ENCODE assay signal across 29 mouse cellular contexts in the genomic region with DNA sequence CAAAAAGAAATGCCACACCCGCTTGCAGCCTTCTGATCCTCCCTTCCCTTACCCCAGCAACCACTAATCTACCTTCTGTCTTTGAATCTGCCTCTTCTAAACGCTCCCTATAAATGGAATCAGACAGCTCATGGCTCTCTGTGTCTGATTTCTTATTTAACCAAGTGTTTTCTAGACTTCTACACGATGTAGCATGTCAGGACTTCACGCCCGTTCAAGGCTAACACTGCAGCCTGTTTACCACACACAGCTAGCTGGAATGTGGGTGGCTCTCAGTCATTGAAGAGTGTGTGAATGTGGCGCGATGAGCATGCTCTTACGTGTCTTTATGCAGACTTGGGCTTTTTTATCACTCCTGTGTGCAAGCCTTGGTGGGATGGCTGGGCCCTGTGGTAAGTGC. TPM values are rescaled to one million over a fixed set of nuclear protein-coding genes. Genes with fewer than 3 reads are reported as not detected.
DNase-seq lines count a peak whose midpoint lies in the region; ATAC-seq and TF ChIP-seq lines count a peak whose summit lies in the region.
"Had no signal": no experiment of that assay in that cellular context is flagged by ENCODE, and none has a peak within 500 bp of the region (broad histone marks: within the 10 kb centered on the region; RNA-seq: fewer than 3 reads in every experiment).

No protein-coding gene starts in this region.

- peak; percentile 4 for DNase-seq in embryonic facial prominence, embryonic 11.5 days (ENCODE audit: low spot score)
- no peak for DNase-seq in embryonic facial prominence, embryonic 10.5 days (ENCODE audit: low spot score)
- DNase-seq in urinary bladder, postnatal 4 days (ENCODE audit: low spot score in 2 of 2) = no peak
- DNase-seq in lung, postnatal 14 days = no peak
- no peak for DNase-seq in layer of hippocampus, adult 11-12 months (ENCODE audit: low spot score)
- DNase-seq: adrenal gland, adult 2 months; cerebellum, adult 11-12 months; cerebellum, postnatal 10 days; gastrocnemius, postnatal 25 days; heart, adult 18-20 months; kidney, adult 11 months; kidney, postnatal 4 days; layer of hippocampus, adult 9-11 months; lung, adult 18-20 months; lung, postnatal 10 days; thymus, postnatal 25 days had no signal

- H3K9me3 ChIP-seq in embryonic facial prominence, embryonic 11.5 days (replicated peaks; ENCODE audit: control insufficient read depth, low read length) = no peaks in the 10 kb centered on the region
- no peaks in the 10 kb centered on the region for H3K9me3 ChIP-seq in embryonic facial prominence, embryonic 10.5 days
- H3K9me3 ChIP-seq in E14TG2a.4 (ENCODE audit: low read length) = no peaks in the 10 kb centered on the region
- no peaks in the 10 kb centered on the region for H3K9me3 ChIP-seq in embryonic facial prominence, embryonic 12.5 days
- H3K9me3 ChIP-seq in stomach, embryonic 15.5 days = no peaks in the 10 kb centered on the region
- H3K9me3 ChIP-seq: forebrain, embryonic 15.5 days; heart, embryonic 13.5 days; hindbrain, embryonic 13.5 days; liver, embryonic 12.5 days; neural tube, embryonic 15.5 days had no signal

- TF ChIP-seq CTCF in E14TG2a.4 (conservative IDR thresholded peaks at IDR 0.05; ENCODE audit: low read length) = no peak

- H3K27ac ChIP-seq in embryonic facial prominence, embryonic 11.5 days (replicated peaks; ENCODE audit: low read depth, low read length) = no peak overlapping the region
- H3K27ac ChIP-seq in embryonic facial prominence, embryonic 10.5 days (replicated peaks) = no peak overlapping the region
- H3K27ac ChIP-seq in embryonic facial prominence, embryonic 12.5 days = no peak overlapping the region
- H3K27ac ChIP-seq in stomach, embryonic 15.5 days = peak overlapping the region; percentile 59; the same call in 1 of the 2 replicates
- H3K27ac ChIP-seq: forebrain, embryonic 15.5 days; heart, embryonic 13.5 days; hindbrain, embryonic 13.5 days; left cerebral cortex, adult 2 months; liver, embryonic 12.5 days; neural tube, embryonic 15.5 days had no signal

- H3K36me3 ChIP-seq in embryonic facial prominence, embryonic 11.5 days (replicated peaks; ENCODE audit: control insufficient read depth, insufficient read depth, low read depth, low read length) = no peaks in the 10 kb centered on the region
- H3K36me3 ChIP-seq in embryonic facial prominence, embryonic 10.5 days (replicated peaks) = 0 out of 2 replicates have a peak, but pooled peaks cover 1% of the 10 kb centered on the region
- H3K36me3 ChIP-seq in E14TG2a.4 (ENCODE audit: insufficient read depth, low read length) = no peaks in the 10 kb centered on the region
- no peaks in the 10 kb centered on the region for H3K36me3 ChIP-seq in embryonic facial prominence, embryonic 12.5 days
- H3K36me3 ChIP-seq in stomach, embryonic 15.5 days = no peaks in the 10 kb centered on the region
- H3K36me3 ChIP-seq: forebrain, embryonic 15.5 days; liver, embryonic 12.5 days; neural tube, embryonic 15.5 days had no signal

- WGBS in embryonic facial prominence, embryonic 11.5 days = 71% methylated on average over 8 of the region's 8 CpGs
- 77% methylated on average over 8 of the region's 8 CpGs for WGBS in embryonic facial prominence, embryonic 10.5 days
- 70% methylated on average over 8 of the region's 8 CpGs for WGBS in embryonic facial prominence, embryonic 12.5 days
- WGBS in stomach, embryonic 15.5 days = 68% methylated on average over 8 of the region's 8 CpGs

- H3K27me3 ChIP-seq in embryonic facial prominence, embryonic 11.5 days (ENCODE audit: control insufficient read depth, insufficient read depth, low read length) = no peaks in the 10 kb centered on the region
- no peaks in the 10 kb centered on the region for H3K27me3 ChIP-seq in embryonic facial prominence, embryonic 10.5 days (replicated peaks; ENCODE audit: low read depth, poor library complexity, severe bottlenecking)
- peaks cover 4% of the 10 kb centered on the region; the same call in 1 of the 2 replicates for H3K27me3 ChIP-seq in E14TG2a.4 (ENCODE audit: insufficient read depth, low read length)
- H3K27me3 ChIP-seq in embryonic facial prominence, embryonic 12.5 days = no peaks in the 10 kb centered on the region
- H3K27me3 ChIP-seq in stomach, embryonic 15.5 days (replicated peaks) = no peaks in the 10 kb centered on the region
- H3K27me3 ChIP-seq: forebrain, embryonic 15.5 days; heart, embryonic 13.5 days; hindbrain, embryonic 13.5 days; liver, embryonic 12.5 days; neural tube, embryonic 15.5 days had no signal

- no peak overlapping the region for H3K4me3 ChIP-seq in embryonic facial prominence, embryonic 11.5 days (ENCODE audit: low read depth, low read length)
- no peak overlapping the region for H3K4me3 ChIP-seq in embryonic facial prominence, embryonic 10.5 days
- H3K4me3 ChIP-seq in E14TG2a.4 (replicated peaks; ENCODE audit: low read length) = peak overlapping the region; percentile 20; the same call in 1 of the 2 replicates
- H3K4me3 ChIP-seq in embryonic facial prominence, embryonic 12.5 days = no peak overlapping the region
- no peak overlapping the region for H3K4me3 ChIP-seq in stomach, embryonic 15.5 days (replicated peaks)
- H3K4me3 ChIP-seq: forebrain, embryonic 15.5 days; heart, embryonic 13.5 days; hindbrain, embryonic 13.5 days; left cerebral cortex, adult 2 months; liver, embryonic 12.5 days; neural tube, embryonic 15.5 days had no signal

- ATAC-seq in embryonic facial prominence, embryonic 11.5 days (replicated peaks; ENCODE audit: insufficient number of reproducible peaks, low FRiP score, low TSS enrichment, low read depth) = no peak
- ATAC-seq in embryonic facial prominence, embryonic 12.5 days (ENCODE audit: insufficient number of reproducible peaks, insufficient read depth, low FRiP score, low TSS enrichment) = 0 out of 2 replicates have a peak, but pooled peaks have one; percentile 42
- ATAC-seq in stomach, embryonic 15.5 days (ENCODE audit: insufficient read depth, low FRiP score, low read depth) = peak; percentile 50
- ATAC-seq: forebrain, embryonic 15.5 days; liver, embryonic 12.5 days had no signal

- H3K4me2 ChIP-seq in embryonic facial prominence, embryonic 11.5 days (ENCODE audit: low read depth, low read length) = no peak overlapping the region
- no peak overlapping the region for H3K4me2 ChIP-seq in embryonic facial prominence, embryonic 12.5 days (replicated peaks)
- no peak overlapping the region for H3K4me2 ChIP-seq in stomach, embryonic 15.5 days
- H3K4me2 ChIP-seq: forebrain, embryonic 15.5 days; heart, embryonic 13.5 days; hindbrain, embryonic 13.5 days; liver, embryonic 12.5 days; midbrain, embryonic 11.5 days; neural tube, embryonic 15.5 days had no signal

- H3K4me1 ChIP-seq in embryonic facial prominence, embryonic 11.5 days (ENCODE audit: control insufficient read depth, insufficient read depth, low read length) = no peaks in the 10 kb centered on the region
- H3K4me1 ChIP-seq in embryonic facial prominence, embryonic 10.5 days = no peaks in the 10 kb centered on the region
- H3K4me1 ChIP-seq in E14TG2a.4 (replicated peaks; ENCODE audit: low read depth, low read length) = peaks cover 69% of the 10 kb centered on the region
- H3K4me1 ChIP-seq in embryonic facial prominence, embryonic 12.5 days = no peaks in the 10 kb centered on the region
- H3K4me1 ChIP-seq in stomach, embryonic 15.5 days = no peaks in the 10 kb centered on the region
- H3K4me1 ChIP-seq: forebrain, embryonic 15.5 days; hindbrain, embryonic 13.5 days; liver, embryonic 12.5 days; neural tube, embryonic 15.5 days had no signal

- no peak overlapping the region for H3K9ac ChIP-seq in embryonic facial prominence, embryonic 11.5 days (replicated peaks; ENCODE audit: low read length)
- H3K9ac ChIP-seq in embryonic facial prominence, embryonic 12.5 days = no peak overlapping the region
- no peak overlapping the region for H3K9ac ChIP-seq in stomach, embryonic 15.5 days
- H3K9ac ChIP-seq: forebrain, embryonic 15.5 days; heart, embryonic 13.5 days; hindbrain, embryonic 13.5 days; liver, embryonic 12.5 days; neural tube, embryonic 15.5 days had no signal

RNA-seq across cellular contexts. Expression of gene Bcl2l10, which starts 5.5 kb away (rescaled TPM):
- not detected in 2 replicates for polyA plus RNA-seq in embryonic facial prominence, embryonic 11.5 days (2014; fragmentation: Nextera tagmentation; extraction: Ambion mirVana)
- polyA plus RNA-seq in embryonic facial prominence, embryonic 10.5 days (2016; fragmentation: Nextera tagmentation; extraction: Ambion mirVana) = not detected in 2 replicates
- not detected in 2 replicates for polyA plus RNA-seq in embryonic facial prominence, embryonic 12.5 days (2016; fragmentation: Nextera tagmentation; extraction: Ambion mirVana)
- not detected in 2 replicates for polyA plus RNA-seq in stomach, embryonic 15.5 days (2015; fragmentation: Nextera tagmentation; extraction: Ambion mirVana)
- polyA plus RNA-seq: forebrain, embryonic 15.5 days; heart, embryonic 13.5 days; hindbrain, embryonic 13.5 days; kidney, embryonic 16.5 days; limb, embryonic 11.5 days; liver, embryonic 12.5 days; midbrain, embryonic 11.5 days; midbrain, postnatal 0 days; neural tube, embryonic 15.5 days had no signal

RNA-seq across cellular contexts. Expression of gene Gnb5, which starts 47.0 kb away (rescaled TPM):
- 32.0 and 34.3 TPM in 2 replicates for polyA plus RNA-seq in embryonic facial prominence, embryonic 11.5 days (2014; fragmentation: Nextera tagmentation; extraction: Ambion mirVana)
- polyA plus RNA-seq in embryonic facial prominence, embryonic 10.5 days (2016; fragmentation: Nextera tagmentation; extraction: Ambion mirVana) = 22.4 and 24.5 TPM in 2 replicates
- 31.1 and 33.7 TPM in 2 replicates for polyA plus RNA-seq in embryonic facial prominence, embryonic 12.5 days (2016; fragmentation: Nextera tagmentation; extraction: Ambion mirVana)
- 18.9 and 20.5 TPM in 2 replicates for polyA plus RNA-seq in stomach, embryonic 15.5 days (2015; fragmentation: Nextera tagmentation; extraction: Ambion mirVana)

RNA-seq across cellular contexts. Expression of gene Mapk6, which starts 56.7 kb away (rescaled TPM):
- 142 and 152 TPM in 2 replicates for polyA plus RNA-seq in embryonic facial prominence, embryonic 11.5 days (2014; fragmentation: Nextera tagmentation; extraction: Ambion mirVana)
- 149 and 151 TPM in 2 replicates for polyA plus RNA-seq in embryonic facial prominence, embryonic 10.5 days (2016; fragmentation: Nextera tagmentation; extraction: Ambion mirVana)
- 97.1 and 100 TPM in 2 replicates for polyA plus RNA-seq in embryonic facial prominence, embryonic 12.5 days (2016; fragmentation: Nextera tagmentation; extraction: Ambion mirVana)
- polyA plus RNA-seq in stomach, embryonic 15.5 days (2015; fragmentation: Nextera tagmentation; extraction: Ambion mirVana) = 48.8 and 51.1 TPM in 2 replicates
